Mouse (Mus musculus): ENCODE results near the gene Oard1. TPM values are rescaled to one million over a fixed set of nuclear protein-coding genes. Genes with fewer than 3 reads are reported as not detected.

Gene Oard1
- polyA plus RNA-seq, 1 experiment: 12.0 TPM

DNA sequence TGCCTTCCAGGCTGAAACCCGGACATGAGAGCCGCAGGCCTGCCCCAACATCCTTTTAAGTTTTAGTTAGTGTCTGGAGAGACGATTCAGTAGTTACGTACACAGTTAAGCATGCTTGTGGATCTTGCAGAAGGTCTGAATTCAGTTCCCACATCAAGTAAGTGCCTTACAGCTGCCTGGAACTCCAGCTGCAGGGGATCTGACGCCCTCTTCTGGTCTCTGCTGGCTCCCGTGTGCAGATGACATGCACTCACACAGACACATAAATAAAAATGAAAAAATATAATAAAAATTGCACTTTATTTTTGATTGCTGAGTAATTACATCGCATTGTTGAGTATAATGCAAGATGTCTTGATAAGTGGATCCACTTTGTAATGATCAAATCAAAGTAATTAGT, 43.7 kb downstream of the Oard1 start:
- Histone ChIP-seq H3K36me3 (ENCODE audit: control insufficient read depth, insufficient read depth, low read length) (no peaks in the 10 kb centered on the region), H3K27me3 (ENCODE audit: control insufficient read depth, insufficient read depth, low read length) (no peaks in the 10 kb centered on the region), H3K27ac (ENCODE audit: control insufficient read depth, insufficient read depth, low read length) (no peak overlapping the region), H3K4me3 (ENCODE audit: control insufficient read depth, insufficient read depth, low read length) (no peak overlapping the region), H3K4me1 (replicated peaks; ENCODE audit: control insufficient read depth, insufficient read depth, low read length) (0 out of 2 replicates have a peak, but pooled peaks cover 3% of the 10 kb centered on the region)
- 85% methylated on average over 7 of the region's 7 CpGs for WGBS
- no peak for TF ChIP-seq POLR2A (IDR thresholded peaks at IDR 0.05; ENCODE audit: control insufficient read depth, extremely low read depth, insufficient read depth, low read length, poor library complexity)
- no peak for TF ChIP-seq CTCF (IDR thresholded peaks at IDR 0.05; ENCODE audit: borderline replicate concordance, control insufficient read depth, extremely low read depth, insufficient read depth, low read length, poor library complexity)
- DNase-seq: no peak

DNA sequence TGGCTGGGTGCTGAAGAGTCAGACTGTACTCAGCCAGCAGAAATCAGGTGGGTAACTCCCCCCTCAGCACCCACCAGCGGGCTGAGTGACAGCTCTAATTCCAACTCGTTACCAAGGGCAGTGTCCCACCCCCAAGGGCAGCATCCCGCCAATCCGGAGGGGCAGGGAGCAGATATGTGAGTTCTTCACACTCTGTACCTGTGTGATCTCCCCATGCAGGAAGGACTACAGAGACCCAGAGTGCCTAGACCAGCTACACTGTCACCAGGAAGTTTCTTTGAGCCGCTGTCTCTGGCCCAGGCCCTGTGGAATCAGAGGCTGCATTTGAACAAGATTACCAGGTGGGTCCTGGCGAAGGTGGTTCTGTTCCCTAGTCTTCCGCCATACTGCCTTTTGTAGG, 44.4 kb downstream of the Oard1 start:
- no peak for DNase-seq
- Histone ChIP-seq H3K36me3 (ENCODE audit: control insufficient read depth, insufficient read depth, low read length) (no peaks in the 10 kb centered on the region), H3K27ac (ENCODE audit: control insufficient read depth, insufficient read depth, low read length) (no peak overlapping the region), H3K4me3 (ENCODE audit: control insufficient read depth, insufficient read depth, low read length) (no peak overlapping the region), H3K4me1 (replicated peaks; ENCODE audit: control insufficient read depth, insufficient read depth, low read length) (0 out of 2 replicates have a peak, but pooled peaks cover 3% of the 10 kb centered on the region), H3K27me3 (ENCODE audit: control insufficient read depth, insufficient read depth, low read length) (no peaks in the 10 kb centered on the region)
- TF ChIP-seq POLR2A (IDR thresholded peaks at IDR 0.05; ENCODE audit: control insufficient read depth, extremely low read depth, insufficient read depth, low read length, poor library complexity): no peak
- TF ChIP-seq CTCF (IDR thresholded peaks at IDR 0.05; ENCODE audit: borderline replicate concordance, control insufficient read depth, extremely low read depth, insufficient read depth, low read length, poor library complexity): no peak
- 92% methylated on average over 7 of the region's 7 CpGs for WGBS

DNA sequence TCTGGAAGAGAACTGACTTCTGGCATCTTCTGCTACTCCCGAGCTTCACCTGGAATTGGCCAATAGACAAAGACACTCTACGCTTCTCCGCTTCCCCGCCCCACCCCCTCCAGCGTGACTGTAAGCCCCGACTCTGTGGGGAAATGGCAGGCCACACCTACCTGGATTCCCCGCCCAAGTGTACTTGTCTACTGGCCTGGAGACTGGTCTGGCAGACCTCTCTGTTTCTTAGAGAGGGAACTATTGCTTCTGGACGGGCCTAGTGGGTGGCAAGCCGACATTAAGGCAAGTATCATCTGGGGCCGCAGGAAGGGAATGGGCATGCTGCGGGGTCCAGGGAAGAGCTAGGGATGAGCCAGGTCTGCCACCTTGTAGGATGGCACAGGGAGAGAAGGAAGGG, 44.9 kb downstream of the Oard1 start, which contains the start of gene Unc5cl:
TSS of gene Unc5cl (plus strand) at position 214 of the 400 bp plus-strand sequence.
- Histone ChIP-seq H3K27ac (ENCODE audit: control insufficient read depth, insufficient read depth, low read length) (no peak within 1 kb of the TSS), H3K4me3 (ENCODE audit: control insufficient read depth, insufficient read depth, low read length) (no peak within 1 kb of the TSS), H3K4me1 (replicated peaks; ENCODE audit: control insufficient read depth, insufficient read depth, low read length) (0 out of 2 replicates have a peak, but pooled peaks cover 3% of the 10 kb centered on the region), H3K36me3 (ENCODE audit: control insufficient read depth, insufficient read depth, low read length) (no peaks in the 10 kb centered on the region), H3K27me3 (ENCODE audit: control insufficient read depth, insufficient read depth, low read length) (no peaks in the 10 kb centered on the region)
- TF ChIP-seq POLR2A (IDR thresholded peaks at IDR 0.05; ENCODE audit: control insufficient read depth, extremely low read depth, insufficient read depth, low read length, poor library complexity) (no peak), CTCF (IDR thresholded peaks at IDR 0.05; ENCODE audit: borderline replicate concordance, control insufficient read depth, extremely low read depth, insufficient read depth, low read length, poor library complexity) (no peak)
- no peak for DNase-seq
- WGBS: 82% methylated on average over 11 of the region's 11 CpGs

DNA sequence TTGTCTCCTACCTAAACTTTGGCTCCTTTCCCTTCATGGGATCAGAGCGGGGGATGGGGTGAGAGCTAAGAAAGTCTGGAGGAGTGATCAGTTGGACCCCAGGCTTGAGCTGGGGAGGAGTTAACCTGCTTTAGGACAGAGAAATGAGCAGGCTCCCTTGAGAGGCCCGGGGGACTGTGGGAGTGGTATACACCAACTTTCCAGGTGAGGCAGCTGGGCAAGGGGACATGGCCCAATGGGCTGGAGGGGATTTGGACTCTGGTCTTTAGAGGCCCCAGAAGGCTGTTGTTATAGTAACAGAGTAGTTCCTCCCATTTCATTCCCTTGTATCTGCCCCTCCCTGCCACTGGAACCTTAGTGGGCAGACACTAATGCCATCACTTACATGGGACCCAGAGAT, 46.1 kb downstream of the Oard1 start:
- Histone ChIP-seq H3K27ac (ENCODE audit: control insufficient read depth, insufficient read depth, low read length) (no peak overlapping the region), H3K27me3 (ENCODE audit: control insufficient read depth, insufficient read depth, low read length) (no peaks in the 10 kb centered on the region), H3K4me3 (ENCODE audit: control insufficient read depth, insufficient read depth, low read length) (no peak overlapping the region), H3K36me3 (ENCODE audit: control insufficient read depth, insufficient read depth, low read length) (no peaks in the 10 kb centered on the region), H3K4me1 (replicated peaks; ENCODE audit: control insufficient read depth, insufficient read depth, low read length) (peaks cover 6% of the 10 kb centered on the region; the same call in 1 of the 2 replicates)
- no peak for DNase-seq
- 90% methylated on average over 2 of the region's 2 CpGs for WGBS
- no peak for TF ChIP-seq CTCF (IDR thresholded peaks at IDR 0.05; ENCODE audit: borderline replicate concordance, control insufficient read depth, extremely low read depth, insufficient read depth, low read length, poor library complexity)
- TF ChIP-seq POLR2A (IDR thresholded peaks at IDR 0.05; ENCODE audit: control insufficient read depth, extremely low read depth, insufficient read depth, low read length, poor library complexity): no peak

DNA sequence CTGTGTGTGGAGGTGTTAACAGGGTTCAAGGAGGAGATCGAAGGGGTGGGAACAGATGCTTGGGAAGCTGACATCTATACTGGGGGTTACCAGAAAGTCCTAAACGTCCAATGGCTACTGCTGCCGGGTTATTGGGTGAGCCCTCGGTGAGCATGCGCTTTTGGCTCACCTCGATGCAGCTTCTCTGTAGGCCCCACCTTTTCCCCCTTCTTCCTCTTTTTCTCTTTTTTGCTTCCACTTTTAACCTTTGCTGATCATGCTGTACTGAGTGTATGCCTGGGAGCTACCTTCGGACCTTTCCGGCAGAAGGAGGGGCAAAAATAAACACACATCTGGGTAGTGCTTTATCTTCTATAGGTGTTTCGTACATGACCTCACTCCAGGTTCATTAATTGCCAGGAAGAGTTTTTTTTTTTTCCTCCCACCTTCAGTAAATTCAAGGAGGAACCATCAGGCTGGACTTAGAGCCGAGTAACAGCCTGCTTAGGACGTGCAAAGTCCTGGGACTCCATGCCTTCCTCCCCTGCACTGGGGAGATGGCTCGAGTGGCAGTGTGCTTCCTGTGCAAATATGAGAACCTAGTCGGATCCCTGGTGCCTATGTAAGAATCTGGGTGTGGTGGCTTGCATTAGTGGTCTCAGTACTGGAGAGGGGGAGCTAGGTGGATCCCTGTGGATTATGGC, 48.3 kb downstream of the Oard1 start:
- peaks cover 24% of the 10 kb centered on the region for H3K4me1 ChIP-seq (replicated peaks; ENCODE audit: control insufficient read depth, insufficient read depth, low read length)
- H3K27me3 ChIP-seq (ENCODE audit: control insufficient read depth, insufficient read depth, low read length): no peaks in the 10 kb centered on the region
- H3K4me3 ChIP-seq (ENCODE audit: control insufficient read depth, insufficient read depth, low read length): no peak overlapping the region
- 37% methylated on average over 13 of the region's 13 CpGs for WGBS
- no peak overlapping the region for H3K27ac ChIP-seq (ENCODE audit: control insufficient read depth, insufficient read depth, low read length)
- no peak for DNase-seq
- TF ChIP-seq POLR2A (IDR thresholded peaks at IDR 0.05; ENCODE audit: control insufficient read depth, extremely low read depth, insufficient read depth, low read length, poor library complexity): no peak
- TF ChIP-seq CTCF (IDR thresholded peaks at IDR 0.05; ENCODE audit: borderline replicate concordance, control insufficient read depth, extremely low read depth, insufficient read depth, low read length, poor library complexity): no peak
- H3K36me3 ChIP-seq (ENCODE audit: control insufficient read depth, insufficient read depth, low read length): no peaks in the 10 kb centered on the region

DNA sequence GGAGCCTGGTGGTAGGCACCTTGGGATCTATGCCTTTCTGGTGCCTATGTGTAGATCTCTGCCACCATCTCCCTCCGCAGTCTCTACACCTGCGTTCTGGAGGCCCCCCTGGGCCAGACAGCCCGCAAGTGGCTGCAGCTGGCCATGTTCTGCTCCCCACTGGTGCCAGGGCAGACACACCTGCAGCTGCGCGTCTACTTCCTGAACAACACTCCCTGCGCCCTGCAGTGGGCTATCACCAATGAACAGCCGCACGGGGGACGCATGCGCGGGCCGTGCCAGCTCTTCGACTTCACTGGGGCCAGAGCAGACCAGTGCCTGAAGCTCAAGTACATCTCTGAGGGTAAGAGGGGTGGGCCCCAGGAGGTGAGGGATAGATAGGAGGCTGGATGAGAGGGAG, 52.3 kb downstream of the Oard1 start:
- Histone ChIP-seq H3K4me1 (replicated peaks; ENCODE audit: control insufficient read depth, insufficient read depth, low read length) (peaks cover 43% of the 10 kb centered on the region), H3K27ac (ENCODE audit: control insufficient read depth, insufficient read depth, low read length) (peak overlapping the region; percentile 75), H3K27me3 (ENCODE audit: control insufficient read depth, insufficient read depth, low read length) (no peaks in the 10 kb centered on the region), H3K36me3 (ENCODE audit: control insufficient read depth, insufficient read depth, low read length) (no peaks in the 10 kb centered on the region), H3K4me3 (ENCODE audit: control insufficient read depth, insufficient read depth, low read length) (peak overlapping the region; percentile 51)
- peak; percentile 77 for DNase-seq
- TF ChIP-seq CTCF (IDR thresholded peaks at IDR 0.05; ENCODE audit: borderline replicate concordance, control insufficient read depth, extremely low read depth, insufficient read depth, low read length, poor library complexity) (no peak), POLR2A (IDR thresholded peaks at IDR 0.05; ENCODE audit: control insufficient read depth, extremely low read depth, insufficient read depth, low read length, poor library complexity) (peak; percentile 44)
- WGBS: 20% methylated on average over 13 of the region's 13 CpGs
